Mouse (Mus musculus) intestine, embryonic 14.5 days (tissue): ENCODE data around the gene Abcb9. TPM values are rescaled to one million over a fixed set of nuclear protein-coding genes. Genes with fewer than 3 reads are reported as not detected.

Experiments
- ATAC-seq: fragments of 200-750 bp; cut with Nextera tagmentation; replicated peaks from 2 replicates; pipeline ENCODE4 v1.8.0; 2017; ENCODE audit warnings: low read depth, moderate number of reproducible peaks, moderate TSS enrichment, moderate library complexity; ENCODE audit not compliant: low FRiP score, low TSS enrichment
- DNase-seq: peaks from one replicate; pipeline ENCODE4 v3.0.0-alpha.2; 2018; ENCODE audit warnings: low spot score
- H3K27ac ChIP-seq: fragments of 300-500 bp; sonication (generic); 2 replicates; pipeline ENCODE4 v1.5.1; 2014; ENCODE audit warnings: low read depth, mild to moderate bottlenecking, control low read depth
- H3K27me3 ChIP-seq: fragments of 300-500 bp; sonication (generic); replicated peaks from 2 replicates; pipeline ENCODE4 v1.6.1; 2014; ENCODE audit warnings: low read length, control low read depth; ENCODE audit not compliant: control insufficient read depth, insufficient read depth
- H3K36me3 ChIP-seq: fragments of 300-500 bp; sonication (generic); 2 replicates; pipeline ENCODE4 v1.6.1; 2014; ENCODE audit warnings: low read length, control low read depth; ENCODE audit not compliant: control insufficient read depth, insufficient read depth
- H3K4me1 ChIP-seq: fragments of 300-500 bp; sonication (generic); replicated peaks from 2 replicates; pipeline ENCODE4 v1.6.1; 2014; ENCODE audit warnings: low read length, control low read depth, mixed read lengths; ENCODE audit not compliant: control insufficient read depth, insufficient read depth
- H3K4me2 ChIP-seq: fragments of 300-500 bp; sonication (generic); 2 replicates; pipeline ENCODE4 v1.6.1; 2014; ENCODE audit warnings: low read length
- H3K4me3 ChIP-seq: fragments of 300-500 bp; sonication (generic); 2 replicates; pipeline ENCODE4 v1.5.1; 2014; ENCODE audit warnings: low read depth, low read length, control low read depth, mixed read lengths
- H3K9ac ChIP-seq: fragments of 300-500 bp; sonication (generic); 2 replicates; pipeline ENCODE4 v1.6.1; 2014; ENCODE audit warnings: mild to moderate bottlenecking, low read length
- H3K9me3 ChIP-seq: fragments of 300-500 bp; sonication (generic); 2 replicates; pipeline ENCODE4 v1.6.1; 2016; ENCODE audit warnings: low read length, control low read depth; ENCODE audit not compliant: control insufficient read depth
- WGBS: fragments of 180-500 bp; shearing (Covaris S2); extraction: QIAGEN DNeasy Blood & Tissue Kit; methylation state at CpG from one replicate; pipeline ENCODE4 v1.1.7; 2014; 5-methylcytosine and 5-hydroxymethylcytosine counted together
- polyA plus RNA-seq: library from polyadenylated mRNA; unstranded; fragments of >200 nt; fragmentation: Nextera tagmentation; extraction: Ambion mirVana; gene quantifications from 2 replicates; pipeline ENCODE4 v1.2.1, GENCODE M21; 2014

The Abcb9 gene
- polyA plus RNA-seq, 1 experiment from 2014 or later: 1.8 TPM

DNA sequence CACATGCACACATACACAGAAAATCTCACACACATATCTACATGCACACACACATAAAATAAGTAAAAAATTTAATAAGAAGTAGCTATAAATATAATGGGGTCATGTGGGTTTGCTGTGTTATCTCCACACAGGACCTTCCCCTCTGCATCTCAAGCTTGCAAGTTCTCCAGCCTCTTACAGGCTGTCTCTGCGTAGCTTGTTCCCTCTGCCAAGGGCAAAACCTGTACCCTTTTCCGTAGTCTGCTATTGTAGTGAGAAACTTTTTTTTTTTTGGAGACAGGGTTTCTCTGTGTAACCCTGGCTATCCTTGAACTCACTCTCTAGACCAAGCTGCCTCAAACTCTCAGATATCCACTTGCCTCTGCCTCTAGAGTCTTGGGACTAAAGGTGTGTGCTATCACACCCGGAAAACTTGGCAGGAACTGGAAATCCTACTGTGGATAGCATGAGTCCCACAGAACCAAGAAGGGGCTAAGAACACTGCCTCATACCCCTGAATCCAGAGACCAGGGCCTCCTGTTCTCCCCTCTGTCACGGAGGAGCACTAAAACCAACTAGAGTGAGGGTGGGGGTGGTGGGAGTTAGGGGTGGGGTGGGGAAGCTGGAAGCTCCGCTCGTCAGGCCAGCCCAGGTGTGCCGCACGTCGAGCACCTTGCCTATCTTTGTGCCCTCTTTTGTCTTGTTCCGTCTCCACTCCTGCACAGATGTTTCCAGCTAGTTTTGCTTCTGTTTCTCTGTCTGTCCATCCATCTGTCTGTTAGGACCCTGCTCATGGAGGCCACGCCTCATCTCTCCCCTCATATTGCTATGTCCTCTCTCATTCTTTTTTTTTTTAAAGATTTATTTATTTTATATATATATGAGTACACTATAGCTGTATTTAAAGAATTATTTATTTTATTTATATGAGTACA lies 4.8 kb upstream of the Abcb9 start:
- H3K36me3 ChIP-seq: no peaks in the 10 kb centered on the region
- DNase-seq: no peak
- no peak overlapping the region for H3K27ac ChIP-seq
- 84% methylated on average over 11 of the region's 11 CpGs for WGBS
- no peak overlapping the region for H3K4me3 ChIP-seq
- ATAC-seq: no peak
- no peak overlapping the region for H3K4me2 ChIP-seq
- H3K27me3 ChIP-seq: no peaks in the 10 kb centered on the region
- no peak overlapping the region for H3K9ac ChIP-seq
- no peaks in the 10 kb centered on the region for H3K9me3 ChIP-seq
- peaks cover 2% of the 10 kb centered on the region; the same call in 1 of the 2 replicates for H3K4me1 ChIP-seq

DNA sequence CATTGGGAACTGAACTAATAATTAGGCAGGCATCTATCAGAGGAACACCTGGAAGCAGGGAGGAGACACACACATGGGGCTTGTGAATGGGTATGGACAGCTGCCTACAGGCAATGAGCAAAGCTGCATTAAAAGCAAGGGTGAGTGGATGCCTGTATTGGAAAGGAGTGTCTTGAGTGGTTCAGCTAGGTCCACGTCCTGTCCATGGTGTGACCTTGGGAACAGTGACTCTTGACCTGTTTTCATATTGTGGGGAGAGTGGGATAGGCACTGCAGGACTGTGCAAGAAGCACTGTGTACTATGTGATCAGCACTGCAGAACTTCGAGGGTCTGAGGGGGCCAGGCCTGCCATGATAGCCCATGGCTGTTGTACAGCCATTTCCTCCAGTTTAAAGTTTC lies 3.3 kb upstream of the Abcb9 start:
- DNase-seq (no peak), ATAC-seq (no peak)
- H3K9me3 ChIP-seq: no peaks in the 10 kb centered on the region
- H3K9ac ChIP-seq: no peak overlapping the region
- H3K4me3 ChIP-seq: no peak overlapping the region
- peaks cover 6% of the 10 kb centered on the region; the same call in 1 of the 2 replicates for H3K4me1 ChIP-seq
- no peaks in the 10 kb centered on the region for H3K36me3 ChIP-seq
- WGBS: 74% methylated on average over 2 of the region's 2 CpGs
- no peak overlapping the region for H3K4me2 ChIP-seq
- 0 out of 2 replicates have a peak, but pooled peaks cover 5% of the 10 kb centered on the region for H3K27me3 ChIP-seq
- H3K27ac ChIP-seq: no peak overlapping the region

DNA sequence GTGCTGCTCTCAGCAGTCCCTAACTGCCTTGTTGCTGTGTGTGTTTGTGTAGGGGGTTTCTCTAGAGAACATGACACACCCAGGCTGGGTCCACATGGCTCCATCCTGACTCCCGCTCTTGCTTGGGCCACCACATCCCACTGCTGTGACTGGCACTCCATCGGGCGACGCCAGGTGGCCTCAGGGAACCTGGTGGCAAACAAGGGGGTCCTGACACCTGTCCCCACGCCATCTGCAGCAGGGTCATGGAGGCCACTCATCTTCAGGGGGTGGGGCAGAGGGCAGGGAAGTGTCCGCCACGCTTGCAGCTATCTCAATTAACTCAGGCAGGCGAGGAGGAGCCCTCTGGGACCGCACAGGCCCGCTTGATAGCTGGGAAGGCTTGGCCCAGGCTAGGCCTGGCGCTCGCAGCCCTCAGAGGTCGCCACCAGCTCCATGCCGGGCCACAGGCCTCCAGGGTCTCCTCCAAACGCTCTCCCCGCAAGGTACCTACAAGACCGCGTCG lies 469 bp downstream of the Abcb9 start:
- no peaks in the 10 kb centered on the region for H3K9me3 ChIP-seq
- H3K27ac ChIP-seq: no peak overlapping the region
- H3K4me2 ChIP-seq: peak overlapping the region; percentile 80
- H3K27me3 ChIP-seq: 0 out of 2 replicates have a peak, but pooled peaks cover 5% of the 10 kb centered on the region
- no peak for DNase-seq
- H3K4me3 ChIP-seq: peak overlapping the region; percentile 46
- peaks cover 6% of the 10 kb centered on the region; the same call in 1 of the 2 replicates for H3K4me1 ChIP-seq
- WGBS: 12% methylated on average over 19 of the region's 19 CpGs
- no peaks in the 10 kb centered on the region for H3K36me3 ChIP-seq
- peak; percentile 51 for ATAC-seq
- peak overlapping the region; percentile 37 for H3K9ac ChIP-seq

DNA sequence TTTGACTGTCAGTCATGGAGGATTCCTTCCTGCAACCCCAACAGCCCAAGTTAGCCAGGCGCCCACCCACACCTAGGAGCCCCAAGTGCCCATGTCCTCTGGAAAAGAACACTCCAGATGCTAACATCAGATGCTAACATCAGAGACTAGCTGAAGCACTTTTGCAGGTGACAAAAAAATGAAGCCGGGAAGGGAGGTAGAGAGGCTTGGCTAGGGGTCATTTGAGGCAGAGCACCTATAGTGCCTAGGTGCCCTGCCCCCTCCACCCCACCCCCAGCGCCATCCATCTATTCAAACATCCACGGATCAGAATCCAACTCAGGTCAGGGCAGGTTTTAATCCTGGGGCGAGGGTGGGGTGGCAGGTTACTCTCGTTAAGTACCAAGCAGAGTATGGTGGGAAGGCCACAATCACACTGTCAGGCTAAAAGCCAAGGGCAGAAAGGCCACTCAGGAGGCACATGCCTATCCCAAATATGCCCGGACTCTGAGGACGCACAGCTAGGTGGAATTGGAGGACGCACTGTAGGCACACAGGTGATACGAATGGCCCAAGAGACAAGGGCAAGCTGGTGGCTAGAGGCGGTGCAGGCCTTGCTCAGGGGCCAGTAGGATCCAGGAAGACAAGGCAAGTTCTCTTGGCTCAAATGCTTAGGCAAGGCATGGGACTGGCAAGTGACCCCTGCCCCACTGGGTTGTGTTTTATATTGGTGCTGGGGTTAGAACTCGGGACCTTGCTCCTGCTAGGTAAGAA lies 1.6 kb downstream of the Abcb9 start:
- Histone ChIP-seq H3K27me3 (0 out of 2 replicates have a peak, but pooled peaks cover 5% of the 10 kb centered on the region), H3K36me3 (no peaks in the 10 kb centered on the region), H3K4me1 (peaks cover 6% of the 10 kb centered on the region; the same call in 1 of the 2 replicates), H3K9ac (no peak overlapping the region), H3K4me2 (no peak overlapping the region), H3K9me3 (no peaks in the 10 kb centered on the region), H3K27ac (no peak overlapping the region), H3K4me3 (no peak overlapping the region)
- 86% methylated on average over 12 of the region's 12 CpGs for WGBS
- ATAC-seq (no peak), DNase-seq (no peak)

DNA sequence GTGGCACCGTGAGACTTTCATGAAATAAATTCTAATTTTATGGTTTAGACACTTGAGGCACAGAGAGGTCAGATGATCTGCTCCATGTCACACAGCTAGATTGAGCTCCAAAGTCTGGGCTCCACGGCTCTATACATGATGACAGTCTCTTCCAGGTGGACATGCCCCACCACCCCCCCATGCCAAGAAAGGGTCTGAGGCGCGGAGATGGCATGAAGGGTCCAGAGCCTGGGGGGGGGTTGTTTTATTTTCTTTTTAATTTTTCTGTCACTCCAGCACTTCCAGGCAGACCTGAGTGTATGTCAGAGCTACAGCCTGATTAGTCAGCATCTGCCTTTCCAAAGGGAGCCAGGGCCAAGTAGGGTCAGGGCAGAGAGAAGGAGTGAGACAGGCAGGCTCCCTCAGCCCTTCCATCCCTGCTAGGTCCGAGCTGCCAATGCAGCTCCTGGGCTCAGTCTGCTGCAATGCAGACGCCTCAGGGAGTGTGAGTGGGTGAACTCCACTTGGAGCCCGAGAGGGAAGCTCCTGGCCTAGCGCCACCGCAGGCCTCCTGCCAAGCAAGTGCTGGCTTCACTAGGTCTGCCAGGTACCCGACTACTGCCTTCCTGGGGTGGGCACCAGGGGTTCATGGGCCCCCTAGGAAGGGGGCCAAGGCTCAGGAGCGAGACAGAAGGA lies 2.3 kb downstream of the Abcb9 start:
- ATAC-seq (no peak), DNase-seq (no peak)
- Histone ChIP-seq H3K4me2 (no peak overlapping the region), H3K36me3 (no peaks in the 10 kb centered on the region), H3K4me1 (peaks cover 6% of the 10 kb centered on the region; the same call in 1 of the 2 replicates), H3K9ac (no peak overlapping the region), H3K9me3 (no peaks in the 10 kb centered on the region), H3K4me3 (no peak overlapping the region), H3K27me3 (0 out of 2 replicates have a peak, but pooled peaks cover 5% of the 10 kb centered on the region), H3K27ac (no peak overlapping the region)
- 76% methylated on average over 11 of the region's 11 CpGs for WGBS

DNA sequence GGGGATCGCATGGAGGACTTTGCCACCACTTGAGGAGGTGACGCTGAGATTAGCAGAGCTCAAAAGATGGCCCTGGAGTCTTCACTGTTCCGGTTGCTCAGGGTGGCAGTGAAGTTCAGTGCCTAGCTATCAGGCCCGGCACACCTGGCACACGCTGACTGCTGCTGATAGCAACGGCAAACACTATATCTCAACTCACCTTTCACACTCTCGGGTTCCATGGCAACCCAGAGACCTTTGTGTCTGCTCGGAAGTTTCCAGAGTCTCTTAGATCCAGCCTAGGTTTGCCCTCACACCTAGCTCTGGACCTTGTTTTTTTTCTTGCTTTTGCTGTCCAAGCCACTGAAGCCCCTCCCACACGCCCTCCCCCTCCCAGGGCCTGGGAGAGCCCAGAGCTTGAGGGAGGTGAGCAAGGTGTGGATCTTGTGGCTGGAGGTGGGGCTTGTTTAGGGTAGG lies 3.6 kb downstream of the Abcb9 start:
- no peak overlapping the region for H3K9ac ChIP-seq

DNA sequence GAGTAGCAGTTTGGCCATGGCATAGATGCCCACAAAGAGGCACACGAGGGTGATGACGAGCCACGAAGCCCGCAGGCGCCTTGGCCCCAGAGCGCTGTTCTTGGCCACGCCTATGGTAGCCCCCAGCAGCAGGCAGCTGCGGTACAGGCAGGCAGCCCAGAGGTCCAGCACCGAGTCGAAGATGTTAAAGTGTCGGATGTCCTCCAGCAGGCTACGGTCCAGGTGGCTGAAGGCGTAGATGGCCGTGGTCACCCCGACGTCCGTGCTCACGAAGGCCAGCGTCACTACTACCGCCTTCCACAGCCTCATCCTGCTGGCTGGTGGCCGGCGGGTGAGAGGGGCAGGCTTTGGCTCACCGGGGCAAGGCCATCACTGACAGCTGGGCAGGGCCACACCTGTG lies 5.7 kb downstream of the Abcb9 start:
- H3K4me1 ChIP-seq: no peaks in the 10 kb centered on the region
- H3K9me3 ChIP-seq: no peaks in the 10 kb centered on the region
- H3K9ac ChIP-seq: no peak overlapping the region
- no peak overlapping the region for H3K4me2 ChIP-seq
- 0 out of 2 replicates have a peak, but pooled peaks cover 5% of the 10 kb centered on the region for H3K27me3 ChIP-seq
- no peak for ATAC-seq
- no peaks in the 10 kb centered on the region for H3K36me3 ChIP-seq
- no peak for DNase-seq
- 84% methylated on average over 23 of the region's 23 CpGs for WGBS
- H3K4me3 ChIP-seq: no peak overlapping the region
- no peak overlapping the region for H3K27ac ChIP-seq

More for the DNA sequence above, 3.6 kb downstream of the Abcb9 start:
- Histone ChIP-seq H3K27ac (no peak overlapping the region), H3K4me2 (no peak overlapping the region), H3K4me1 (peaks cover 6% of the 10 kb centered on the region; the same call in 1 of the 2 replicates), H3K9me3 (no peaks in the 10 kb centered on the region), H3K36me3 (no peaks in the 10 kb centered on the region), H3K27me3 (0 out of 2 replicates have a peak, but pooled peaks cover 5% of the 10 kb centered on the region), H3K4me3 (no peak overlapping the region)
- no peak for DNase-seq
- WGBS: 51% methylated on average over 9 of the region's 9 CpGs
- ATAC-seq: peak; percentile 20; the same call in 1 of the 2 replicates

DNA sequence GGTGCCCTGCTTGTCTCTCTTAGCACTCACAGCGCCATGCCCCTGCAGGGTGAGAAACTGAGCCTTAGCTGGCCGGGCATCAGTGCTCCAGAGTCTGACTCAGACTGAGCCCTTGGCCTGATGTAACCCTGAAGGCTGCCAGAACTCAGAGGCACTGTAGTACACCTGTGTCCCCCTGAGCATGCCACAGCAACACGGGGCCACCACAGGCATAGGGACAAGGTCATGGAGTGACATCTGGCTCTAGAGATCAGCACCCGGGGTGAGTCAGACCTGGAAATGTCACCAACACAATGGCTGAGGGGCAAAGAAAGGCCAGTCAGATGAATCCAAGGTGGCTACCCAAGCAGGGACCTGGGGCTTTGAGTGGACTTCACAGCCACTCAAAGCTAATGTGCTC lies 8.7 kb downstream of the Abcb9 start:
- Histone ChIP-seq H3K36me3 (no peaks in the 10 kb centered on the region), H3K27me3 (no peaks in the 10 kb centered on the region), H3K4me2 (no peak overlapping the region), H3K4me3 (no peak overlapping the region), H3K27ac (no peak overlapping the region), H3K4me1 (no peaks in the 10 kb centered on the region), H3K9ac (no peak overlapping the region), H3K9me3 (no peaks in the 10 kb centered on the region)
- ATAC-seq (no peak), DNase-seq (no peak)
- WGBS: 87% methylated on average over 4 of the region's 4 CpGs
